Mouse (Mus musculus) v-Abl transformed pro-B cells (cell line): Measurements from ENCODE around the gene Cd6.

Experiments used
- in situ Hi-C, 2 experiments: fragments of 400-800 bp; cut with MboI; formaldehyde crosslinking; loops; one replicate each; pipeline ENCODE4 v1.15.1; 2025; ENCODE audit not compliant: unreplicated experiment in 2 of 2

The Cd6 gene

GRCm38 (mm10) chr19:10742145-10742544 lies 87.7 kb downstream of the Cd6 start:
- in situ Hi-C loops: no loop called here

DNA sequence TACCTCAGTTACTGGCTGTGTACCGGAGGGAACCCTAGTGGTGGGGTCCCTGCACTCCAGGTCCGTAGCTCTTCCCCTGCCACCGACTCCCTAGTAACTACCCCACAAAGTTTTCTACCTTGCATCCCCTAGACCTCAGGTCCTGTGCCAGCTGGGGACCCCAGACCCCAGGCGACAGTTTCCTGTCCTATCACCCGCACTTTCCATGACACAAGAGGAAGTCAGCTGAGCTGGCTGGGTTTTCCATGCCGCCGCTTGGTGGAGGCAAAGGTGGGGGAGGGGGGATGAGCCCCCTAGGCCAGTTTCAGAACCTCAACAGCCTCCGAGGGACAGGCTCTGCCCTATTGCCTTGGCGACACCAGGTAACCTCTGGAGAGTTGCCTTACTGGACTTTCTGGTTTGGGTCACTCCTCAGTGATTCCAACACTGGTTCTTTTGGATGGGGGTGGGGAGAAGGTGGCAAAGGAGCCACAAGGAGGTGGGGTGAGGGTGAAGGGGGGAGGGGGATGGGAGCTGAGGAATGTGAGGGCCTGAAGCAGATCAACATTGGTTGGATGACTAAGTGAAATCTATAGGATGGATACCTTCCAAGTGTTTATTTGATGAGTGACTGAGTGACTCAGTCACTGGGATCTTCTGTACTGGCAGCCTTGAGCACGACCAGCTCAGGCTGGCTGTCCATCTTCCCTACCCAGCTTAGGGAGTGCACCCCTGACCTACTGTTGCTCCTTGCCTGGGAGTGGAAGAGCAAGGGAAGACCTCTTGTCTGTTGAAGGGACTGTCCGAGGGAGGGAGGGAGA lies 89.0 kb downstream of the Cd6 start:
- in situ Hi-C loops: no loop called here

GRCm38 (mm10) chr19:10739916-10740315 lies 89.9 kb downstream of the Cd6 start:
- in situ Hi-C loops: no loop called here
